Mouse (Mus musculus) brown adipose tissue, adult 24 weeks (tissue): ENCODE results near the gene Tbc1d24. TPM values are rescaled to one million over a fixed set of nuclear protein-coding genes. Genes with fewer than 3 reads are reported as not detected.
A peak's percentile ranks its signal among the peaks of the same experiment; 100 is the strongest.

Experiments used
- H3K27ac ChIP-seq: fragments of 200-500 bp; replicated peaks from 2 replicates; pipeline ENCODE4 v1.5.1; 2012; ENCODE audit warnings: low read depth, mild to moderate bottlenecking, low read length
- H3K4me1 ChIP-seq: fragments of 200-500 bp; 2 replicates; pipeline ENCODE4 v1.6.1; 2012; ENCODE audit warnings: low read length, mixed read lengths; ENCODE audit not compliant: control insufficient read depth, insufficient read depth, insufficient read length
- H3K4me3 ChIP-seq: fragments of 200-500 bp; 2 replicates; pipeline ENCODE4 v1.5.1; 2012; ENCODE audit warnings: low read depth, mild to moderate bottlenecking, low read length, moderate library complexity; ENCODE audit not compliant: insufficient read depth
- polyA plus RNA-seq: library from polyadenylated mRNA; stranded (reverse); fragments of >200 nt; gene quantifications from 2 replicates; pipeline ENCODE4 v1.2.4, GENCODE M21; 2012; ENCODE audit not compliant: missing spikeins, insufficient read depth, insufficient read length

The Tbc1d24 gene
- polyA plus RNA-seq, 1 experiment: 7.0 TPM

DNA sequence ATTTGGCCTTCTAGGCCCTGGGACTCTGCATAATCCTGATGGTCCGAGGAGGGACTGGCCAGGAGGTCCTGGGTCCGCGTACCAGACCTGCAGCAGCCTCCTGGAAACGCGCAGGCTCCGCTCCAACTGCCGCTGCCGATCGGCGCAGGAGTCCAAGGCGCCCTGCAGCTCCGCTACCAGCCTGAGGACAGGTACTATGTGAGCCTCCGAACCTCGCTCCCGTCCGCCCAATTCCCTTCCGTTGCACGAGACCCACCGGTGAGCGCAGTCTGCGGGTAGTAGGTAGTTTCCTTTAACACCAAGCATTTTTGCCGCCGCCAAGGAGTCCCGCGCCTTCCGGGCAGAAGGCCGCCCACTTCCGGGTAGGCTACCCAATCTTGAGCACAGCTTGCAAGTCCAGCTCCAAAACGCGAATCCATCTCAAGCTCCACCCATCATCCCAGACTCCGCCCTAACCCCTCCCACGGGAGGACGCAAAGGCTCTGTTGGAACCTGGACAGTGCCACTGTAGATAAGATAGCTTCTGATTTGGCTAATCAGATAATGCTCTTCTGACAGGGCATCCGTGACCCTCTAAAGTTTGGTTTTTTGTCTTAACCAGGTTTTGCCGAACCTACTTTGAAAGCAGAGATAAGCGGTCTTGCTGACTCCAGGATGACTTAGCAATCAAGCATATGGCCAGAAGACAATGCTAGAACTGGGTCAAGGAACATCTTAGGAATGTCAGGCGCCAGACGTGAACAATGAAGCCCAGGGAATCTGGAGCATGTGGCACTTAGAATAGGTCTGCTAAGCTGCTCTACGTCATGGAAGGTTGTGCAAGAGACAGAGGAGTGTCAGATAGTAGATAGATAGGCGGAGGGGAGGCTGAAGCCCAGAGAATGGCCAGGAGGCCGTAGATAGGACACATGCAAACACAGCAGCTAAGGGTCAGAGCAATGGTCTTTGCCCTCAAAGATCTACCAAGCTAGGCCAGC, 15.4 kb upstream of the Tbc1d24 start, which contains the start of gene Tedc2:
Gene Tedc2 (minus strand): TSS at position 417 of the 977 bp plus-strand sequence.
- H3K27ac ChIP-seq: peak within 1 kb of the TSS; percentile 75
- H3K4me1 ChIP-seq: peaks cover 4% of the 10 kb centered on the region; the same call in 1 of the 2 replicates
- peak within 1 kb of the TSS; percentile 84 for H3K4me3 ChIP-seq

- Histone ChIP-seq H3K4me3 (no peak overlapping the region), H3K27ac (no peak overlapping the region), H3K4me1 (peaks cover 4% of the 10 kb centered on the region; the same call in 1 of the 2 replicates)
Measured at GRCm38 (mm10) chr17:24216836-24217235, 11.5 kb upstream of the Tbc1d24 start.

DNA sequence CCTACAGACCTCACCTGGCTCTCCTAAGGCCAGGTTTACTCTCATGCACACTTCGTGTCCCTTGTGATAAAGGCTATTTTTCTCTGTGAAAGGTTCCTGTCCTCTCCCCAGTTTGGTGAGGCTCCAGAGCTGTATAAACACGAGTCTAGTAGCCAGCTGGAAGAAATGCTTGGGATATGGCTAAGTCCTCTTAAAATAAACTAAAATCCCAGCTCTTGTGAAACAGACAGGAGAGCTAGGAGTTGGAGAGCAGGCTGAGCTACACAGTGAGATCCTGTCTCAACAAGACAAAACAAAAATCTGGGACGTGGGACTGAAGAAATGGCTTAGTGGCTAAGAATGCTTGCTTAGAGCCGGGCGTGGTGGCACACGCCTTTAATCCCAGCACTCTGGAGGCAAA, 7.8 kb upstream of the Tbc1d24 start:
- H3K4me1 ChIP-seq: peaks cover 7% of the 10 kb centered on the region; the same call in 1 of the 2 replicates
- H3K4me3 ChIP-seq: no peak overlapping the region
- peak overlapping the region; percentile 56 for H3K27ac ChIP-seq

DNA sequence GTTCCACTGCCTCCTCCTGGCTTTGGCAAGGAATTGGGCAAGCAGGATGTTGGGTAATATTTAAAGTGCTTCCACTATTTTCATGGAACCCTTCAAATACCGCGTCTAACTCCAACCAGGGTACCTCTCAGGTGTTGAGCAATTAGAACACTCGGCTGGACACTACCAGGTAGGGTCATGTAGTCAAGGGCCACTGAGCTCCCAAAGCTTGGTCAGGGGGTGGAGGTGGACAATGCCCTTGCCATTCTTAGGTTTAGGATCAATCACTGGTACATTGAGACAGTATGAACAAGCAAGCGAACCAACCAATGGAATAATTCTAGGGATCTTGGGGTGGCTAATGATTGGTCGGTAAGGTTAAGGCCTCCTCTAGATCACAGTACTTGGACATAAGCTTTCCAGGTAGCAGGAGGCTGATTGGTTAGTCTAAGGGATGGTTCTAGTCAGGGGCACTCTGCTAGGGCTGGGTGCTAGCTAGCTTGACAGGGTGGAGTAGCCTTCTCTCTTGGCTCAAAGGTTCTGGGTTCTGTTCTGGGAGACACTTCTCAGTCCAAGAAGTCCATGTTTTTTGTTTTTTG, 7.2 kb upstream of the Tbc1d24 start:
- Histone ChIP-seq H3K4me3 (peak overlapping the region; percentile 34), H3K4me1 (peaks cover 8% of the 10 kb centered on the region; the same call in 1 of the 2 replicates), H3K27ac (peak overlapping the region; percentile 56)

DNA sequence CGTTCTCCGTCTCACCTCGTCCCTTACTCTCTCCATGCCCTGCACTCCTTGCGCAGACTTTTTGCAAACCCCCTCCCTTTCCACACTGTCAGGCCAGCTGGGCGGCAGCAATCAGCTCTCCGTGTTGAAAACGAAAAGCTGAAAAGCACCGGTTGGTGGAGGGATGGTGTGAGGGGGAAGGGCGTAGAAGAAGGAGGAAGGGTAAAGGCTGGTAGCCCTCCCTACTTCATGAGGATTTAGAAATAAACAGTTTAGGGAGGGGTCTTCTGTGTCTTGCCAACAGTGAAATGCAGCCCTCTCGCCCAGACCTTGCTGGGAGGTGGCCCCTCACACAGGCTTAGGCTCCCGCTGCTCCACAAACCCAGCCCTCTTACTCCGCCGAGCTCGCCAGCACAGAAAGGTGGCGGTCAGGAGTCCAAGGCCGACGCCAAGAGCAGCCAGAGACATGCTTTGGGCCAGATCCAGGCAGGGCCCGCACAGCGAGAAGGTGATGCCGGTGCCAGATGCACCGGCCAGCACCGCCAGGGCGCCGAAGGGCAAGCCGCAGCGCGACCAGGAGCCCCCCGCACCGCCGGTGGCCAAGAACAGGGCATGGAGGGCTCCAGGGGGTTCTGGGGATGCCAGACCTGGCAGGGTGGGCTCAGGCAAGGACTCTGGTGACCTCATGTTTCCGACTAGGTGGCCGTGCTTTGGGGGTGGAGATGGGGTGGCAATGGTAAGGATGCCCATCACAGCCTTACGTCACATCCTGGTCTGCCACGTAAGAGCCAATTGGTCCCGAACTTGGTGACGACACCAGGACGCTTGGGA, 6.5 kb upstream of the Tbc1d24 start:
- 0 out of 2 replicates have a peak overlapping the region, but pooled peaks have one; percentile 15 for H3K27ac ChIP-seq
- H3K4me1 ChIP-seq: peaks cover 8% of the 10 kb centered on the region; the same call in 1 of the 2 replicates
- peak overlapping the region; percentile 43 for H3K4me3 ChIP-seq

GRCm38 (mm10) chr17:24210591-24210990, 5.2 kb upstream of the Tbc1d24 start:
- H3K4me1 ChIP-seq: peaks cover 8% of the 10 kb centered on the region; the same call in 1 of the 2 replicates

GRCm38 (mm10) chr17:24209916-24210240, 4.5 kb upstream of the Tbc1d24 start:
- H3K4me1 ChIP-seq: peaks cover 9% of the 10 kb centered on the region
- no peak overlapping the region for H3K27ac ChIP-seq
- H3K4me3 ChIP-seq: no peak overlapping the region

More at GRCm38 (mm10) chr17:24210591-24210990, 5.2 kb upstream of the Tbc1d24 start:
- H3K27ac ChIP-seq: no peak overlapping the region
- H3K4me3 ChIP-seq: no peak overlapping the region

- Histone ChIP-seq H3K4me1 (peaks cover 15% of the 10 kb centered on the region), H3K4me3 (peak within 1 kb of the TSS; percentile 47), H3K27ac (no peak within 1 kb of the TSS)
Measured at GRCm38 (mm10) chr17:24209043-24209915, 3.9 kb upstream of the Tbc1d24 start, which contains the start of gene Ntn3. Ntn3 (minus strand) TSS chr17:24209531.

GRCm38 (mm10) chr17:24208641-24209042, 3.3 kb upstream of the Tbc1d24 start:
- H3K4me1 ChIP-seq: peaks cover 16% of the 10 kb centered on the region
- H3K27ac ChIP-seq: no peak overlapping the region
- H3K4me3 ChIP-seq: peak overlapping the region; percentile 47

DNA sequence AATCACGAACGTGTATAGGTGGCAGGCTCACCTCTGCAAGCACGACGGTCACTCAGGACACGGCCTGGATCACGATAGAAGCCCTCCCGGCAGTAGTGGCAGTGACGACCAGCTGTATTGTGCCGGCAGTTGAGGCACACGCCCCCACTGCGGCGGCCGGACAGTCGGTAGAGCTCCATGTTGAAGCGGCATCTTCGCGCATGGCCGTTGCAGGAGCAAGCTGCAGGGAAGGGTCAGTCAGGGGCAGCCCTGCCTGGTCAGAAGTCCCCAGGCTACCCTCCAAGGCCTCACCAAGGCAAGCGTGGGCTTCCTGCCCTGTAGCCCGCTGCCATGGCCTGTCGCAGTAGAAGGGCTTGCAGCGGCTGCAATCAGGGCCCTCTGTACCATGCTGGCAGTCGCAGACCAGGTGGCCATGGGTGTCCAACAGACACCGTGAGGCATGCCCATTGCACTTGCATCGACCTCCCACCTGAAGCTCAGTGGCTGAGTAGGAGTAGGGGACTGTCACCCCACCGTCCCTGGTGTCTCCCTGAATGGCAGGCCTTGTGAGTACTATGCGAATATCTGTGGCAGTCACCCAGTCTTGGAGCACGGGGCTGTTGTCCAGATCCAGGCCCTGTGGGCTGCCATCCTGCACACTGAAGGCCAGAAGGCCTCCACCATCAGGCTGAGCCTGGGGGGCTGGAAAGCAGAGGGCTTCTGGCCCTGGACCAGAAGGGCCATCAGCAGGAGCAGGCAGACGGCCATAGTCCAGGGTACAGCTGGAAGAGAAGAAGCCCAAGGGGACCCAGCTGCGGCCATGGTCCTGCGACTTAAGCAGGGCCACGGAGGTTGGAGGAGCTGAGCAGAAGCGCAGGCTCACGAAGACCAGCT, 2.6 kb upstream of the Tbc1d24 start:
- Histone ChIP-seq H3K4me3 (peak overlapping the region; percentile 47; the same call in 1 of the 2 replicates), H3K4me1 (peaks cover 16% of the 10 kb centered on the region), H3K27ac (no peak overlapping the region)

- peak overlapping the region; percentile 58 for H3K4me3 ChIP-seq
- H3K4me1 ChIP-seq: peaks cover 16% of the 10 kb centered on the region
- no peak overlapping the region for H3K27ac ChIP-seq
Measured at GRCm38 (mm10) chr17:24206451-24207351, 1.3 kb upstream of the Tbc1d24 start.

GRCm38 (mm10) chr17:24205908-24206361, 573 bp upstream of the Tbc1d24 start:
- Histone ChIP-seq H3K27ac (no peak overlapping the region), H3K4me1 (peaks cover 12% of the 10 kb centered on the region), H3K4me3 (peak overlapping the region; percentile 58)
